Comparison of ENCODE assay signal across 20 mouse cellular contexts in the genomic region with DNA sequence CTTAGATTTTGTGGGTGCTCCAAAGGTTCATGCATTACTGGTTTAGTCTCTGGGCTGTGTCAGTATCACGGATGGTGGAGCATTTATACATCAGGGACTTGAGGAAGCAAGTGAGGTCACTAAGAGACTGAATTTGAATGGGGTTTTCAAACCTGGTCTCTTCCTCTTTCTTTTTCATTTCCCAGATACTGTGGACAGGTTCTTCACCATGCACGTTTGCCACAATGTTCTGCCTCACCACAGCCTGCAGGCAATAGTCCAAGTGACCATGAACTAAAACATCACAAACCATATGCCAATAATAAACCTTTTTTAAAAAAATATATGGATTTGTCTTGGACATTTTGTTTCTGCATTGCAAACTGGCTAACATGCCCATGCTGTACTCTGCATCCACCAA.
"Had no signal": no experiment of that assay in that cellular context is flagged by ENCODE, and none has a peak within 500 bp of the region (broad histone marks: within the 10 kb centered on the region; RNA-seq: fewer than 3 reads in every experiment).

No protein-coding gene starts in this region.

- DNase-seq: lung, adult 18-20 months; lung, embryonic 14.5 days; lung, postnatal 10 days; lung, postnatal 4 days; midbrain, embryonic 14.5 days; retina, postnatal 1 day; right cerebral cortex, adult 18-20 months; right cerebral cortex, postnatal 25 days; right cerebral cortex, postnatal 4 days; spleen, adult 18-20 months; thymus, adult 2 months; thymus, postnatal 25 days; thymus, postnatal 4 days had no signal

- H3K9me3 ChIP-seq: midbrain, embryonic 10.5 days; midbrain, embryonic 12.5 days; neural tube, embryonic 13.5 days; neural tube, embryonic 15.5 days; stomach, embryonic 15.5 days had no signal

- H3K4me3 ChIP-seq: midbrain, embryonic 10.5 days; midbrain, embryonic 12.5 days; myocyte; neural tube, embryonic 13.5 days; neural tube, embryonic 15.5 days; stomach, embryonic 15.5 days had no signal

- H3K27me3 ChIP-seq: midbrain, embryonic 12.5 days; neural tube, embryonic 13.5 days; neural tube, embryonic 15.5 days; stomach, embryonic 15.5 days had no signal

- H3K36me3 ChIP-seq: midbrain, embryonic 10.5 days; midbrain, embryonic 12.5 days; neural tube, embryonic 13.5 days; neural tube, embryonic 15.5 days; stomach, embryonic 15.5 days had no signal

- H3K9ac ChIP-seq: lung, embryonic 14.5 days; midbrain, embryonic 12.5 days; neural tube, embryonic 13.5 days; neural tube, embryonic 15.5 days; stomach, embryonic 15.5 days had no signal

- H3K4me2 ChIP-seq: lung, embryonic 14.5 days; midbrain, embryonic 12.5 days; neural tube, embryonic 13.5 days; neural tube, embryonic 15.5 days; stomach, embryonic 15.5 days had no signal

- H3K27ac ChIP-seq: midbrain, embryonic 10.5 days; midbrain, embryonic 12.5 days; neural tube, embryonic 13.5 days; neural tube, embryonic 15.5 days; stomach, embryonic 15.5 days; stomach, postnatal 0 days had no signal

- H3K4me1 ChIP-seq: midbrain, embryonic 10.5 days; midbrain, embryonic 12.5 days; neural tube, embryonic 13.5 days; stomach, embryonic 15.5 days had no signal
